Mouse (Mus musculus): ENCODE data around the gene Cnih2. TPM values are rescaled to one million over a fixed set of nuclear protein-coding genes. Genes with fewer than 3 reads are reported as not detected.

Cnih2 gene
- not detected for polyA plus RNA-seq (2014; fragmentation: Illumina TruSeq; extraction: RNeasy Lipid Tissue Mini Kit (QIAGEN cat#74804))

DNA sequence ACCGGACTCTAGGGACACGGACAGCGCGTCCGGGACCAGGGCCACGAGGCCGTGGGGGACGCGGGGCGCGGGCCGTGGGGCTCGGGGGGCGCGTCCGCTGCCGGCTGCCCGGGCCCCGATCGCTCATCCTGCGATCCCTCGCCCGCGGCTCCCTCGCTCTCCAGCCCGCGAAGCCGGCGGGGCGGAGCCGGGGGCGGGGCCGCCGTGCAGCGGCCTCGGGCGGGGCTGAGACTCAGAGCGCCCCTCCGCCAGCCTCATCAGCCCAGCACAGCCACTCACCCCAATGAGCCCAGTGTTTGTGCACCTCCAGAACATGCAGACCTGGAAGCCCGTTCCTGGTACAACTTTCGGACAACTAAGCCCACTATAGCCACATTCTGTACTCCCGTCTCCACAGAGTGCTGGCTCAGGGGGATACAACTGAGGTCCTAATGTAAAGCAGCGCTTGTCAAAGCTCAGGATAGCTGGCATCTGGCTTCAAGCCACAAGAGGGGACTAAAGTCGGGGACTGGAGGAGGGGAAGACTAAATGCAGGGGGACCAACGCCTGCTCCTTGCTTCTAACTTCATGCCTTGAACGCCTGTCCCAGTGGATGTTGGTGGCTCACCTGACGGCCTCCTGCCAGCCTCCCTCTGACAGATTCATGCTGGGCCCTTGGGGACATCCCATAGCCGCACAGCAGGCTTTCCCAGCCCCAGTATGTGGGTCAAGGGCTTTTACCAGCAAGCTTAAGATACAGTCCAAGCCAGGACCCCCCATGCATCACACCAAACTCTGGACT lies at the start of gene Cnih2:
Gene Cnih2, minus strand, starts transcription at position 159 of the 781 bp plus-strand sequence.

DNA sequence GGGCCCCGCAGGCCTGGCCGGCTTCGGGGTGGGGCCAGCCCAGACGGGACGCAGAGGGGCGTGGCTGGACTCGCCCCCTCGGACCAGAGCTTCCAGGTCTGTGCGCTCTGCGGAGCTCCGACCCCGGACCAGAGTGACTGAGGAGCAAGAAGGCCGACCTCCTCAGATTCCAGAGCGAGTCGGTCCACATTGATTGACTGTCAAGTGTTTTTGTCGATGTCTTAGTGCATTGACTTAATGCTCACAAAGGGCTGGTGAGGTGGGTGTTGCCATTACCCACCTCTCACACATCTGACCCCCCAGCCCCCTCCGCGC lies 20.0 kb upstream of the Cnih2 start, which contains the start of gene Klc2:
Gene Klc2, minus strand, starts transcription at position 177 of the 315 bp plus-strand sequence.

DNA sequence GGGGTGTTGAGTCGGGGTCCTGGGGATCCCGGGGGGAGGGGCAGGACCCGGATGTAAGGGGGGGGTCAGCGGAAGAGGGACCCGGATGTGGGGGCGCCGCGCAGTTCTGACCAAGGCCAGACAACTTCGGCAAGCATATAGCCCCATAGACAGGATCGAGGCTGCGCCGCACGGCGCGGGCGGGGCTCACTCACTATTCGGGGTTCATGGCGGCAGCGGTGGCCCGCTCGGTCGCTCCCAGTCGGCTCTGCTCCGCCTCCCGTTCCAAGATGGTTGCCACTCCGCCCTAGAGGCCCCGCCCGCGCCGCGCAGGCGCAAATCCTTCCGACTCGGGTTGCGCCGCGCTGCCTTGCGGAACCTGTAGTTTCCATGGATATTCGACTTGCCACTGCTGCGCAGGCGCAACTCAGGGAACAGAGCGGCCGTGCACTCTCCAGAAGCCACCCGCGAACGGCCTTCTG lies 8.4 kb upstream of the Cnih2 start, which contains the start of gene Rab1b:
Gene Rab1b, minus strand, starts transcription at position 342 of the 461 bp plus-strand sequence.

GRCm38 (mm10) chr19:5087884-5088728 lies 10.2 kb downstream of the Cnih2 start, which contains the start of gene Yif1a:
TSS of gene Yif1a (plus strand) at chr19:5088538.

GRCm38 (mm10) chr19:5085145-5085863 lies 13.0 kb downstream of the Cnih2 start, which contains the start of gene Tmem151a:
TSS of gene Tmem151a (minus strand) at chr19:5085531.

DNA sequence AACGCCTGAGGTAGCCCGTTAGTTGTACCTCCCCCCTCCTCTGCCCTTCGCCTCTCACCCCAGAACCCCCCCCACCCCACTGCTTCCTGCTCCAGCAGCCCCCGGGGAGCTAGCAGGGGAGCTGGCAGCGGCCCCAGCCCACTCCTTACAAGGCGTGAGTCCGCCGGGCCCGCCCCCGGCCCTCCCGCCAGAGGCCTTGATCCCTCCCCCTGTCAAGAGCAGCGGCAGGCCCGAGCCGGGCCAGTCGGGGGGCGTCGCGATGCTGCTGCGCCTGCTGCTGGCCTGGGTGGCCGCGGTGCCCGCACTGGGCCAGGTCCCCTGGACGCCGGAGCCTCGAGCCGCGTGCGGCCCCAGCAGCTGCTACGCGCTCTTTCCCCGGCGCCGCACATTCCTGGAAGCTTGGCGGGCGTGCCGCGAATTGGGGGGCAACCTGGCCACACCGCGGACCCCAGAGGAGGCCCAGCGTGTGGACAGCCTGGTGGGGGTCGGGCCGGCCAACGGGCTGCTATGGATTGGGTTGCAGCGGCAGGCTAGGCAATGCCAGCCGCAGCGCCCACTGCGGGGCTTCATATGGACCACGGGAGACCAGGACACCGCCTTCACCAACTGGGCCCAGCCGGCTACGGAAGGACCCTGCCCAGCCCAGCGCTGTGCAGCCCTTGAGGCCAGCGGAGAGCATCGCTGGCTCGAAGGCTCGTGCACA lies 30.3 kb downstream of the Cnih2 start, which contains the start of gene Cd248:
Gene Cd248, plus strand, starts transcription at position 212 of the 703 bp plus-strand sequence.

DNA sequence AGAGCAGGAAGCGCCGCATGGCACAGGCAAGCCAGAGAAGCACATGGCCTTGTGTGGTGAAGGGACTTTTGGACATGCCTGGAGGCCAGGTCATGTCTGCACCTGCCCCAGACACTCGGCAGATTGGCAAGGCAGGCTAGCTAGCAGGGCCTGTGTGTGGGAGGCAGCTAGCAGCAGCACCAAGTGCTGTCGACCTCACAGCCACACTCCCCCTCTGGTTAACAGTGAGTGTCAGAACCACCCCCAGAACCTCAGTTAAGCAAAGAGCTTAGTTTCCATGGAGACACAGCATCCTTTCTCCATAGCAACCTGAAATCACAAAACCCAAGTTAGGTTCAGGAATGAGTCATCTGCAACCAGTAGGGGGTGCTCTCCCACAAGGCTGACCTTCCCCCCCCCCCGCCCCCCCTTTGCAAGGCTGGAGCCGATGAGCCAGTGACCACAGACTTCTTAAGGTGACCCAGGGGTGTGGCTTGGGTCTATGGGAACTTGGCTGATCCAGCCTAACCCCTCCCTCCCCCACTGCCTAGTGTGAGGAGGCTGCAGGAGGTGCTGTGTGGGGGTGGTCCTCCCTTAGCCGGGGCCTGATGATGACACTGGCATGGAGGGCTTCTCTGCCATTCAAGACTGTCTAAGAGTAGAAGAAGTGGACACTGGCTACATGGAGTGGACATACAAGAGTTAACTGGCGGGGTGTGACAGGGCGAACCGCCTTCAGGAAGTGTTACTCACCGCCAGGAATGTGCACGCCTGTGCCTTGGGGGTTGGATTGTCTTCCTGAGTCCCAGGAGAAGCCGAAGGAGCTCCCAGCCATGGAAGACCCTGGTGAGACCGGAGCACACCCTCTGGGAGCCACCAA lies 48.0 kb downstream of the Cnih2 start, which contains the start of gene Rin1:
Gene Rin1, plus strand, starts transcription at position 435 of the 859 bp plus-strand sequence.

Other genes with a start within 250 kb of the Cnih2 start
- gene Ctsf, start 243.4 kb downstream of the Cnih2 start, polyA plus RNA-seq (2014; fragmentation: Illumina TruSeq; extraction: RNeasy Lipid Tissue Mini Kit (QIAGEN cat#74804)): 35.5 TPM
- 0.20 TPM for gene Actn3, start 220.6 kb downstream of the Cnih2 start, polyA plus RNA-seq (2014; fragmentation: Illumina TruSeq; extraction: RNeasy Lipid Tissue Mini Kit (QIAGEN cat#74804))
- gene Zdhhc24, start 219.9 kb downstream of the Cnih2 start, polyA plus RNA-seq (2014; fragmentation: Illumina TruSeq; extraction: RNeasy Lipid Tissue Mini Kit (QIAGEN cat#74804)): 19.7 TPM
- gene Bbs1, start 191.9 kb downstream of the Cnih2 start, polyA plus RNA-seq (2014; fragmentation: Illumina TruSeq; extraction: RNeasy Lipid Tissue Mini Kit (QIAGEN cat#74804)): 5.8 TPM
- 1.7 TPM for gene Dpp3, start 170.2 kb downstream of the Cnih2 start, polyA plus RNA-seq (2014; fragmentation: Illumina TruSeq; extraction: RNeasy Lipid Tissue Mini Kit (QIAGEN cat#74804))
- 1.8 TPM for gene Peli3, start 155.4 kb downstream of the Cnih2 start, polyA plus RNA-seq (2014; fragmentation: Illumina TruSeq; extraction: RNeasy Lipid Tissue Mini Kit (QIAGEN cat#74804))
- 15.6 TPM for gene Mrpl11, start 136.4 kb downstream of the Cnih2 start, polyA plus RNA-seq (2014; fragmentation: Illumina TruSeq; extraction: RNeasy Lipid Tissue Mini Kit (QIAGEN cat#74804))
- not detected for gene Npas4, start 108.2 kb downstream of the Cnih2 start, polyA plus RNA-seq (2014; fragmentation: Illumina TruSeq; extraction: RNeasy Lipid Tissue Mini Kit (QIAGEN cat#74804))
- not detected for gene Slc29a2, start 74.7 kb downstream of the Cnih2 start, polyA plus RNA-seq (2014; fragmentation: Illumina TruSeq; extraction: RNeasy Lipid Tissue Mini Kit (QIAGEN cat#74804))
- 31.6 TPM for gene B4gat1, start 59.7 kb downstream of the Cnih2 start, polyA plus RNA-seq (2014; fragmentation: Illumina TruSeq; extraction: RNeasy Lipid Tissue Mini Kit (QIAGEN cat#74804))
- gene AC124502.3, start 59.6 kb downstream of the Cnih2 start, polyA plus RNA-seq (2014; fragmentation: Illumina TruSeq; extraction: RNeasy Lipid Tissue Mini Kit (QIAGEN cat#74804)): 0.34 TPM
- gene Brms1, start 57.2 kb downstream of the Cnih2 start, polyA plus RNA-seq (2014; fragmentation: Illumina TruSeq; extraction: RNeasy Lipid Tissue Mini Kit (QIAGEN cat#74804)): not detected
- gene Rin1, start 48.0 kb downstream of the Cnih2 start, polyA plus RNA-seq (2014; fragmentation: Illumina TruSeq; extraction: RNeasy Lipid Tissue Mini Kit (QIAGEN cat#74804)): 0.17 TPM
- gene Cd248, start 30.4 kb downstream of the Cnih2 start, polyA plus RNA-seq (2014; fragmentation: Illumina TruSeq; extraction: RNeasy Lipid Tissue Mini Kit (QIAGEN cat#74804)): 0.17 TPM
- 0.37 TPM for gene Tmem151a, start 13.0 kb downstream of the Cnih2 start, polyA plus RNA-seq (2014; fragmentation: Illumina TruSeq; extraction: RNeasy Lipid Tissue Mini Kit (QIAGEN cat#74804))
- gene Yif1a, start 10.0 kb downstream of the Cnih2 start, polyA plus RNA-seq (2014; fragmentation: Illumina TruSeq; extraction: RNeasy Lipid Tissue Mini Kit (QIAGEN cat#74804)): 18.2 TPM
- 1.1 TPM for gene Rab1b, start 8.6 kb upstream of the Cnih2 start, polyA plus RNA-seq (2014; fragmentation: Illumina TruSeq; extraction: RNeasy Lipid Tissue Mini Kit (QIAGEN cat#74804))
- gene Klc2, start 20.0 kb upstream of the Cnih2 start, polyA plus RNA-seq (2014; fragmentation: Illumina TruSeq; extraction: RNeasy Lipid Tissue Mini Kit (QIAGEN cat#74804)): 3.9 TPM
- gene Pacs1, start 174.6 kb upstream of the Cnih2 start, polyA plus RNA-seq (2014; fragmentation: Illumina TruSeq; extraction: RNeasy Lipid Tissue Mini Kit (QIAGEN cat#74804)): 11.4 TPM
- gene Sf3b2, start 196.9 kb upstream of the Cnih2 start, polyA plus RNA-seq (2014; fragmentation: Illumina TruSeq; extraction: RNeasy Lipid Tissue Mini Kit (QIAGEN cat#74804)): 46.0 TPM
- not detected for gene Gal3st3, start 199.8 kb upstream of the Cnih2 start, polyA plus RNA-seq (2014; fragmentation: Illumina TruSeq; extraction: RNeasy Lipid Tissue Mini Kit (QIAGEN cat#74804))
- not detected for gene Catsper1, start 237.2 kb upstream of the Cnih2 start, polyA plus RNA-seq (2014; fragmentation: Illumina TruSeq; extraction: RNeasy Lipid Tissue Mini Kit (QIAGEN cat#74804))

Data from ovary, adult 10 weeks (tissue).